Mouse (Mus musculus) splenic B cell, adult 2 months (primary cell): ENCODE data around the gene Cyp4a29.
A peak's percentile ranks its signal among the peaks of the same experiment; 100 is the strongest.
"Not testable (repeated sequence)": the region's sequence is repeated elsewhere in the genome, so short reads cannot be mapped to it uniquely, and the experiment has no call there.

Source experiments
- DNase-seq: peaks from one replicate; pipeline ENCODE4 v3.0.0-alpha.2; 2011; ENCODE audit warnings: low read depth, low spot score
- H3K27me3 ChIP-seq: 2 replicates; pipeline ENCODE4 v1.6.1; 2012; ENCODE audit warnings: mild to moderate bottlenecking, low read length, moderate library complexity, mixed read lengths; ENCODE audit not compliant: control insufficient read depth, poor library complexity, insufficient read depth, severe bottlenecking
- H3K36me3 ChIP-seq: 2 replicates; pipeline ENCODE4 v1.6.1; 2012; ENCODE audit warnings: mild to moderate bottlenecking, low read length, moderate library complexity, mixed read lengths; ENCODE audit not compliant: control insufficient read depth, poor library complexity, insufficient read depth, severe bottlenecking

Gene Cyp4a29

DNA sequence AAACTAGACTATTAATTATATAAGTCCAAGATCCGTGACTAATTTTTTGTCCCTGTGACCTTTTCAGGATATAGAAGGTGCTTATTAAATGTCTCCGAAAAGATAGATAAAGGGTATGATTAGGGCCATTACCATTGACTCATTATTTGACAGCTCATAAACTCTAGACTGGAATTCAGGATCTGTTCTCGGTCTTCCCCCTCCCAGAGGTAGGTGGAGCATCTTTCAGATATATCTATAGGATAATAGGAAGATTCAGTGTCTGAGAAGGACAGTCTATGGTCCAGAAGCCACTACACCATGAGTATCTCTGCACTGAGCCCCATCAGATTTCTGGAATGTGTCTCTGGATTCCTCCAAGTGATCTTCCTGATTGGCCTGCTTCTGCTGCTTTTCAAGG lies at the start of gene Cyp4a29:
Gene Cyp4a29 (plus strand): TSS at position 301 of the 400 bp plus-strand sequence.
- Histone ChIP-seq H3K27me3 (no peaks in the 10 kb centered on the region), H3K36me3 (no peaks in the 10 kb centered on the region)
- DNase-seq: no peak

DNA sequence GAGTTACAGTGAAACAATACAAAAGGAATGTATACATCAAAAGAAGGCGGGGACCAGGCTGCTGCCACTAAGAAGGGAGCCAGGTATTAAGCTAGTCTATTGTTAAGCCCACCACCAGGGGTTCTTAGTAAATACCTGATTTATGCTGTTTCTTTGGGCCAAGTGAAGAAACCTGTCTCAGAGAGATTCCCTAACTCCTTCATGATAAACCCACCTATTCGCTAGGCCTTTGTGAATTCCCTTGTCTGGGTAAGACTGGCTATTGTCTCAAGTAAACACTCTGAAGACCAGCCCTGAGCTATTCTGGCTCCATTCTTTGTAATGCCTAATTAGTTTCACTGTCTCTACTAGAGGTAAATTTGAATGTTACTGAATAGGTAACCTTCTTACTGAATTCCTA lies 9.0 kb upstream of the Cyp4a29 start:
- H3K27me3 ChIP-seq, H3K36me3 ChIP-seq, DNase-seq: not testable (repeated sequence)

DNA sequence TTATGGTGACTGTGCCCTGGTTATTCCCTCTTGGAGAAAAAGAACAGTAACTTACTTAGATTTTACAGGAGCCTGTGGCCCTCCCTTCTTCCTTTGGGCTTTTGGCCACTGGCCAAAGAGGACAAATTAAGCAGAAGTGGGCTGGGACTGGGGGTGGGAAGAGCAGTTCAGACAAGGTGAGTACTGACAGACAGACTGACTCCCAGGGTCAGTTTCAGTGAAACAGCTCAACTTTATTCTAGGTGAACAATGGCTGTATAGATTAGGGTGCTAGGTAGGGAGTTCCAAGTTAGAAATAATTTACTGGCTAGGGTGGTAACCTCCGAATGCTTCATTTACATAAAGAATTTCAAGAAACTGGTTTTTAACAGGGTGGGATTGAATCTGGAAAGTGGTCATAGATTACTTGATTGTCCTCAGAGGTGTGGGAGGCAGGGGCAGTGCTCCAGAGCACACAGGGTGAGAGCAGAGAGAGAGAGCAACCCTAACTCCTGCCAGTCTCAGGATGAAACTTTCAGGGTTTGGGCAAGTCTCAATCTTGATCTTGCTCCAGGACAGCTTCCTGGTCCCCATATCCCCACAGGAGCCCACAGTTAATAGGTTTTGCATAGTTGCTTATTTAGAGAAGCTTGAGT lies 5.3 kb upstream of the Cyp4a29 start:
- DNase-seq: no peak
- H3K36me3 ChIP-seq: no peaks in the 10 kb centered on the region
- H3K27me3 ChIP-seq: no peaks in the 10 kb centered on the region

GRCm38 (mm10) chr4:115264687-115265569 lies 23.0 kb downstream of the Cyp4a29 start:
- DNase-seq, H3K36me3 ChIP-seq, H3K27me3 ChIP-seq: not testable (repeated sequence)

DNA sequence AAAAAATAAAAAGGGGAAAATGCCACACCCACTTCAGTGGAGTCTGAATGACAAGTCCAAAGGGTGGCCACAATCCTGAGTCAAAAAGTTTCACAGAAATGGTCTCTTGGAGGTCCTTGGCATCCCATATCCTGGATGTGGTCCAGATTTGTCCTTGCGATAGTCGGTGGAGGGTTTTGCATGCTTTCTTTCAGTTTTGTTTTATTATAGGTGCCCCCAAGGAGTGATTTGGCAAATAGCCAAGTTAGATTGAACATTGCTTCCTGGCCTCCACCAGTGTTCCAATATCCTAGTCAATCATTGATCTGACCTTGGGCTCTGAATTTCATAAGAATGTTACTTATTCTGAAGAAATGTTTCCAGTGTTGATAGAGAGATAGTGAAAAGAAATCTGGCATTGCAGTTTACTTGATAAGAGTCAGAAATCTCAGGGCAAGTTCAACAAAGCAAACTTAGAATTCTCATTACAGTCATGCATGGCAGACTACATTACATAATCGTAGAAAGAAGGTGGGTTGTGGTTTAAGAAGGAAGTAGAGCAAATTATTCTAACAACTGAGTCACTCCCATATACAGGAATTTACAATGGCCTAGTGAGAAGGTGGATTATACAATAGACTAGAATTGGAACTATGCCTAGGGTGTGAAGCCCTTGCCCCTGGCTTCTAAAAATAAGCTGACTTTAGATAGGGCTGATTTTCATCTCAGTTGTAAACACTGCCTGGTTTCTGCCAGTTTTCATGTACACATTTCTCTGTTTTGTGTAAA lies 36.5 kb downstream of the Cyp4a29 start:
- H3K36me3 ChIP-seq, H3K27me3 ChIP-seq, DNase-seq: not testable (repeated sequence)

GRCm38 (mm10) chr4:115280342-115280741 lies 38.5 kb downstream of the Cyp4a29 start:
- H3K36me3 ChIP-seq: no peaks in the 10 kb centered on the region
- no peaks in the 10 kb centered on the region for H3K27me3 ChIP-seq
- no peak for DNase-seq

DNA sequence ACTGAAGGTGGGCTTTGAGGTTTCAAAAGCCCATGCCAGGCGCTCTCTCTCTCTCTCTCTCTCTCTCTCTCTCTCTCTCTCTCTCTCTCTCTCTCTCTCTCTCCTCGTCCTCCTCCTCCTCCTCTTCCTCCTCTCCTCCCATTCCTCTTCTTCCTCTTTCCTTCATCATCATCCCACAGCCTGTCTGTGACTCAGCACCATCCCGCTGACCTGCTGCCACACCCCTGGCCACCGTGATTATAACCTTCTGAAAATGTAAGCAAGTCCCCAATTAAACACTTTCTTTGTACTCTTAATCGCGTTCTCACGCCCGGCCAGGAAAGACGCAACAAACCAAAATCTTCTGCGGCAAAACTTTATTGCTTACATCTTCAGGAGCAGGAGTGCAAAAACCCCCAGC lies 38.9 kb downstream of the Cyp4a29 start:
- not testable (repeated sequence) for H3K36me3 ChIP-seq, H3K27me3 ChIP-seq, DNase-seq

GRCm38 (mm10) chr4:115281231-115281767 lies 39.4 kb downstream of the Cyp4a29 start:
- DNase-seq: peak; percentile 25

GRCm38 (mm10) chr4:115298746-115299145 lies 56.9 kb downstream of the Cyp4a29 start, which contains the start of gene Cyp4a12a:
TSS of gene Cyp4a12a (plus strand) at chr4:115299046.
- not testable (repeated sequence) for H3K27me3 ChIP-seq, H3K36me3 ChIP-seq, DNase-seq

More at GRCm38 (mm10) chr4:115281231-115281767, 39.4 kb downstream of the Cyp4a29 start:
- not testable (repeated sequence) for H3K27me3 ChIP-seq, H3K36me3 ChIP-seq
